Mouse (Mus musculus): Measurements from ENCODE around the gene Suv39h2. TPM values are rescaled to one million over a fixed set of nuclear protein-coding genes. Genes with fewer than 3 reads are reported as not detected.

The Suv39h2 gene
- polyA plus RNA-seq, 1 experiment from 2014 or later, result 28.8 TPM

DNA sequence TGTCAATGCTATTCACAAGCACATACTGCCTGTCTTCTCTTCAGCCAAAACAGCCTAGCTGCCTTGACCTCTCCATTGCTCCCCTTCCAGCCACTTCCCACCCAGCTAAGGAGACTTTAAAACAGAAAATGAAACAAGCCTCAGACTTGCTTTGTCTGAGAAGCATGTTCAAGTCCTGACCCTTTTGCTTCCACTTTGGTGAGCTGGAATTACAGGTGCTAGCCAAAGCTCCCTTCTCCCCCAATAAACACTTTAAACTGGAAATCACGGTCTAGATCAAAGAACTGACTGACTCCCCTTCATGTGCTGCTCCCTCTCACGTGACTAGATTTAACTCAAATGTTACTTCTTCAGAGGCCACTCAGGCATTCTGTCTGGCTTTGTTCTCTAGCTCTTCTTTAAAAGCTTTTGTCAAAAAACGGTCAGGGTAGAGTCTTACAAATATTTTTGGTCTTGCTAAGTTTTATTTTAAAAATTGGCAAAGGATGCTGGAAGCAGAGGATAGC is 968 bp upstream of the Suv39h2 start:
- 41% methylated on average over 3 of the region's 3 CpGs for WGBS
- Histone ChIP-seq H3K27me3 (ENCODE audit: control insufficient read depth, insufficient read depth, low read length) (no peaks in the 10 kb centered on the region), H3K9me3 (ENCODE audit: control insufficient read depth, low read length) (no peaks in the 10 kb centered on the region), H3K4me3 (ENCODE audit: low read length) (peak overlapping the region; percentile 95; the same call in 1 of the 2 replicates), H3K36me3 (ENCODE audit: control insufficient read depth, insufficient read depth, low read length) (no peaks in the 10 kb centered on the region), H3K4me2 (replicated peaks; ENCODE audit: low read depth, low read length) (peak overlapping the region; percentile 68), H3K9ac (ENCODE audit: low read depth, low read length) (no peak overlapping the region), H3K27ac (ENCODE audit: low read depth, low read length) (no peak overlapping the region), H3K4me1 (ENCODE audit: control insufficient read depth, insufficient read depth, low read length) (0 out of 2 replicates have a peak, but pooled peaks cover 3% of the 10 kb centered on the region)
- ATAC-seq (ENCODE audit: low FRiP score, low TSS enrichment), result no peak

DNA sequence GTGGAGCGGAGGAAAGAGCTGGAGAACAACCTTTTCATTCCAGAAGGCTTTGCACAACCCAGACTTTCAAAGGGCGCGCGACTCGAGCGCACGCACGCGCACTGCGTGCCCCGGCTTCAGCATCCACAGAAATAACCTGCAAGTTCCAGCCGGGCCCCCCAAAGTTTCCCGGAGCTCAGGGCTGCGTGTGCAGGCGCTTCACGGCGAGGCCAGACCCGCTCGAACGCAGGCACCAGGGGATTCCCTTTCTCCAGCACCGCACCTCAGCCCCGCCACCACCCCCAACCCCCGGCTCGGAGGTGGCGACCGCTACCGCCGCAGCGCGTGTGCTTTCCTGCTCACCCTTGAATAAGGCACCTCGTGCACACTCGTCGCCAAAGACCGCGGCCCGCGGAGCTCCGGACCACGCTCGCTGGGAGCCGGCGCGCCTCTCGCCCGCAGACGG is 448 bp downstream of the Suv39h2 start:
- H3K4me2 ChIP-seq (replicated peaks; ENCODE audit: low read depth, low read length), result peak overlapping the region; percentile 68
- H3K27me3 ChIP-seq (ENCODE audit: control insufficient read depth, insufficient read depth, low read length), result no peaks in the 10 kb centered on the region
- 1% methylated on average over 46 of the region's 46 CpGs for WGBS
- peaks cover 8% of the 10 kb centered on the region for H3K36me3 ChIP-seq (ENCODE audit: control insufficient read depth, insufficient read depth, low read length)
- peak overlapping the region; percentile 95 for H3K4me3 ChIP-seq (ENCODE audit: low read length)
- H3K9ac ChIP-seq (ENCODE audit: low read depth, low read length), result peak overlapping the region; percentile 85
- ATAC-seq (ENCODE audit: low FRiP score, low TSS enrichment), result peak; percentile 84
- H3K27ac ChIP-seq (ENCODE audit: low read depth, low read length), result peak overlapping the region; percentile 95
- H3K9me3 ChIP-seq (ENCODE audit: control insufficient read depth, low read length), result no peaks in the 10 kb centered on the region
- H3K4me1 ChIP-seq (ENCODE audit: control insufficient read depth, insufficient read depth, low read length), result 0 out of 2 replicates have a peak, but pooled peaks cover 3% of the 10 kb centered on the region

DNA sequence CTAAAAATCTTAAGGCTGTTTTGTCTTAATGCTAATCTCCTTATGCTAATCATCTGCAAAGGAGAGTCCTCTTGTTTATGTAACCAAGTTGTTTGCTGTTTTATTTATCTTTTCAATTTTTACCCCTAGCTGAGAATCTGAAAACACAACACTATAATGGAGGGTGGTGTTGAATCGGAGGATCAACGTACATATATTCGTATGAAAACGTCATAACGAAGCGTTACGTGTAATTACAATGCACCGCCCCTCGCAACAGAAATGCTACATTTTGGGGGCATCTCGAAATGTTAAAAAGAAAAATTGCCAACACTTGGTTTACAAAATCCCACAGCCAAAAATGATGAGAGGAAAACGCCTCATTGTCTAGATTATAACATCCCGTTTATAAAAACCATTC is 940 bp downstream of the Suv39h2 start:
- Histone ChIP-seq H3K9ac (ENCODE audit: low read depth, low read length) (peak overlapping the region; percentile 85), H3K9me3 (ENCODE audit: control insufficient read depth, low read length) (no peaks in the 10 kb centered on the region), H3K4me1 (ENCODE audit: control insufficient read depth, insufficient read depth, low read length) (0 out of 2 replicates have a peak, but pooled peaks cover 3% of the 10 kb centered on the region), H3K4me2 (replicated peaks; ENCODE audit: low read depth, low read length) (peak overlapping the region; percentile 68), H3K4me3 (ENCODE audit: low read length) (peak overlapping the region; percentile 95), H3K27ac (ENCODE audit: low read depth, low read length) (peak overlapping the region; percentile 95), H3K27me3 (ENCODE audit: control insufficient read depth, insufficient read depth, low read length) (no peaks in the 10 kb centered on the region), H3K36me3 (ENCODE audit: control insufficient read depth, insufficient read depth, low read length) (peaks cover 8% of the 10 kb centered on the region)
- WGBS, result 0% methylated on average over 12 of the region's 12 CpGs
- no peak for ATAC-seq (ENCODE audit: low FRiP score, low TSS enrichment)

DNA sequence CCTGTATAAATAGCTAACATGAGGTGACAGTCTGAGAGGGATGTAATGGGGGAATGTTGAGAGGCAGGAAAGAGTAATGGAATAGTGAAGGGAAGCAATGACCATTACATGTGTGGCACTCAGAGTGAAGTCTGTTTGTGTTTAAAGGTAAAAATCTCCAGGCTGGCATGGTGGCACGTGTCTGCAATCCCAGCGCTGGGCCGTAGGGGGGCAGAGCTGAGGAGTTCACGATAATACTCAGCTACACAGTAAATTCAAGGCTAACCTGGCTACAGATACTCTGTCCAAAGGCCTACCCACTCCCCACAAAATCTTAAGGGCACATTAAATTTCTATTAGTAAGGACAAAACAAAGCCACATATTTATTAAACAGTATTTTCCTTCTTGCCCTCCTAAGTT is 18.2 kb downstream of the Suv39h2 start:
- Histone ChIP-seq H3K27me3 (ENCODE audit: control insufficient read depth, insufficient read depth, low read length) (no peaks in the 10 kb centered on the region), H3K9ac (ENCODE audit: low read depth, low read length) (no peak overlapping the region), H3K36me3 (ENCODE audit: control insufficient read depth, insufficient read depth, low read length) (peaks cover 62% of the 10 kb centered on the region), H3K4me3 (ENCODE audit: low read length) (no peak overlapping the region), H3K4me1 (ENCODE audit: control insufficient read depth, insufficient read depth, low read length) (no peaks in the 10 kb centered on the region), H3K9me3 (ENCODE audit: control insufficient read depth, low read length) (no peaks in the 10 kb centered on the region), H3K27ac (ENCODE audit: low read depth, low read length) (no peak overlapping the region), H3K4me2 (replicated peaks; ENCODE audit: low read depth, low read length) (no peak overlapping the region)
- 86% methylated on average over 4 of the region's 4 CpGs for WGBS
- no peak for ATAC-seq (ENCODE audit: low FRiP score, low TSS enrichment)

DNA sequence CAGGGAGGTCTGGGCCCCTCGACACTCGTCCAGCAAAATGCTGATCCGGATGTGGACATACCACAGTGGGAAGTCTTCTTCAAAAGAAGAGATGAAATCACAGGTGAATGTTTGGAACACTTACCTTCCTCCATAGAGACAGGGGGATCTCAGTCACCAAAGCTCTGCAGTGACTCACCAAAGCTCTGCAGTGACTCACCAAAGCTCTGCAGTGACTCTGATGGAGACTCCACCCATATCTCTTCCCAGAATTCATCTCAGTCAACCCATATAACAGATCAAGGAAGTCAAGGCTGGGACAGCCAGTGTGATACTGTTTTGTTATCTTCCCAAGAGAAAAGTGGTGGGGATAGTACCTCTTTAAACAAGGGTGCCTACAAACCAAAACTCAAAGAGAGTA is 21.7 kb downstream of the Suv39h2 start:
- no peak overlapping the region for H3K4me3 ChIP-seq (ENCODE audit: low read length)
- H3K4me2 ChIP-seq (replicated peaks; ENCODE audit: low read depth, low read length), result no peak overlapping the region
- H3K9ac ChIP-seq (ENCODE audit: low read depth, low read length), result no peak overlapping the region
- no peaks in the 10 kb centered on the region for H3K27me3 ChIP-seq (ENCODE audit: control insufficient read depth, insufficient read depth, low read length)
- no peaks in the 10 kb centered on the region for H3K9me3 ChIP-seq (ENCODE audit: control insufficient read depth, low read length)
- 88% methylated on average over 3 of the region's 3 CpGs for WGBS
- H3K36me3 ChIP-seq (ENCODE audit: control insufficient read depth, insufficient read depth, low read length), result peaks cover 45% of the 10 kb centered on the region
- no peaks in the 10 kb centered on the region for H3K4me1 ChIP-seq (ENCODE audit: control insufficient read depth, insufficient read depth, low read length)
- ATAC-seq (ENCODE audit: low FRiP score, low TSS enrichment), result no peak
- H3K27ac ChIP-seq (ENCODE audit: low read depth, low read length), result no peak overlapping the region

DNA sequence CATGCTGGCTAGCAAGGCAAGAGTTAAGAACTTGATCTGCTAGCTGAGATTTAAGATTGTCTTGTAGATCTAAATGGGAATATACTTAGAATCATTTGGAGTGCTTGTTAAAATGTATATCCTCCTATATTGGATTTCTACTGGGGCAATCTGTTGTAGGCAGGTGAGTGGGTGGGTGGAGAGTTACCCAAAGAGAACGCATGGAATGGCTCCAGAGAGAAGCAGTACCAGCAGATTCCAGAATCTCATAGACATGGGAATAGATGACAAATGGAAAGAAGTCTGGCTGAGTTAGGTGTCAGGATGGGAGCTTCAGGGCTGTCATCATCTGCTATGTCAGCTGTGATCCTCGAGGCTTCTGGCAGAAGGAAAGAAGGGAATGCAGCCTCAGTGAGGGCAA is 25.4 kb downstream of the Suv39h2 start:
- Histone ChIP-seq H3K9ac (ENCODE audit: low read depth, low read length) (no peak overlapping the region), H3K36me3 (ENCODE audit: control insufficient read depth, insufficient read depth, low read length) (peaks cover 17% of the 10 kb centered on the region), H3K27ac (ENCODE audit: low read depth, low read length) (no peak overlapping the region), H3K9me3 (ENCODE audit: control insufficient read depth, low read length) (no peaks in the 10 kb centered on the region), H3K4me2 (replicated peaks; ENCODE audit: low read depth, low read length) (no peak overlapping the region), H3K4me3 (ENCODE audit: low read length) (no peak overlapping the region), H3K4me1 (ENCODE audit: control insufficient read depth, insufficient read depth, low read length) (no peaks in the 10 kb centered on the region), H3K27me3 (ENCODE audit: control insufficient read depth, insufficient read depth, low read length) (no peaks in the 10 kb centered on the region)
- no peak for ATAC-seq (ENCODE audit: low FRiP score, low TSS enrichment)
- WGBS, result 78% methylated on average over 2 of the region's 2 CpGs

DNA sequence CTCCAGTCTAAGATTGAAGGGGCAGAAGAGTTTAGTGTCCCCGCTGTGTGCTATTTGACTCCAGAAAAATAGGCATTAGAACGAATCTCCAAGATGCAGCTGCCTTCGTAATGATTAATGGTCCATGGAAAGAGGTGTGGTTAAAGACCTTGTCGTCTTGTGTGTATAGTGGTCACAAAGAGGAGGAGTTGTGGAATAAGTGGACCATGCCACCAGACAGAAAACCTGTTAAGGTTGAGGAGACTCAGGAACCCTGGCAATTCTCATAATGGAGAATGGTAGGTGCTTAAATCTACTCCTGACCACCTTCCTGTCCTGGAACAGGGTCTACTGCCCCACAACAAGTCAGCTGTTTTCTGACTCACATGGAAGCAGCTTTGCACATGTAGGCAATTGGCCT is 28.8 kb downstream of the Suv39h2 start:
- 41% methylated on average over 4 of the region's 4 CpGs for WGBS
- Histone ChIP-seq H3K9ac (ENCODE audit: low read depth, low read length) (no peak overlapping the region), H3K4me3 (ENCODE audit: low read length) (no peak overlapping the region), H3K27ac (ENCODE audit: low read depth, low read length) (no peak overlapping the region), H3K27me3 (ENCODE audit: control insufficient read depth, insufficient read depth, low read length) (no peaks in the 10 kb centered on the region), H3K4me1 (ENCODE audit: control insufficient read depth, insufficient read depth, low read length) (no peaks in the 10 kb centered on the region), H3K9me3 (ENCODE audit: control insufficient read depth, low read length) (no peaks in the 10 kb centered on the region), H3K36me3 (ENCODE audit: control insufficient read depth, insufficient read depth, low read length) (no peaks in the 10 kb centered on the region; the same call in 1 of the 2 replicates), H3K4me2 (replicated peaks; ENCODE audit: low read depth, low read length) (no peak overlapping the region)
- ATAC-seq (ENCODE audit: low FRiP score, low TSS enrichment), result peak; percentile 70; the same call in 1 of the 2 replicates

DNA sequence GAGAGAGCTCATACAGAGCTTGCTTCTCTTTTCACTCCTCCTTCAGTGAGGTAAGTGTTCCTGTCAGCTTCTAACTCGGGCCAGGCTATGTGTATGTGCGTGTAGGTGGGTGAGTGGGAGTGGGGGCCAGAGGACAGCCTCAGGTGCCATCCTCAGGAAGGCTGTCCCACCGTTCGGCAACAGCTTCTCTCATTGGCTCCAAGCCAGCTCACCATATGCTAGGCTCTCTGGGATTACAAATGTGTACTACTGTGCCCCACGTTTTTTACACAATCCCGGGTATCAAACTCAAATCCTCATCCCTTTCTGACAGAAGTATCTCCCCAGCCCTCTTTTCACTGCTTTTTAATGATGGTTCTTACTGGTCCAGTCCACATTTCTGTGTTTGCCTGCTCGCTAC is 30.6 kb downstream of the Suv39h2 start:
- H3K9ac ChIP-seq (ENCODE audit: low read depth, low read length), result no peak overlapping the region
- H3K27me3 ChIP-seq (ENCODE audit: control insufficient read depth, insufficient read depth, low read length), result no peaks in the 10 kb centered on the region
- H3K4me3 ChIP-seq (ENCODE audit: low read length), result no peak overlapping the region
- no peak for ATAC-seq (ENCODE audit: low FRiP score, low TSS enrichment)
- no peaks in the 10 kb centered on the region; the same call in 1 of the 2 replicates for H3K36me3 ChIP-seq (ENCODE audit: control insufficient read depth, insufficient read depth, low read length)
- H3K4me1 ChIP-seq (ENCODE audit: control insufficient read depth, insufficient read depth, low read length), result no peaks in the 10 kb centered on the region
- H3K27ac ChIP-seq (ENCODE audit: low read depth, low read length), result no peak overlapping the region
- H3K9me3 ChIP-seq (ENCODE audit: control insufficient read depth, low read length), result no peaks in the 10 kb centered on the region
- no peak overlapping the region for H3K4me2 ChIP-seq (replicated peaks; ENCODE audit: low read depth, low read length)
- WGBS, result 79% methylated on average over 7 of the region's 7 CpGs

DNA sequence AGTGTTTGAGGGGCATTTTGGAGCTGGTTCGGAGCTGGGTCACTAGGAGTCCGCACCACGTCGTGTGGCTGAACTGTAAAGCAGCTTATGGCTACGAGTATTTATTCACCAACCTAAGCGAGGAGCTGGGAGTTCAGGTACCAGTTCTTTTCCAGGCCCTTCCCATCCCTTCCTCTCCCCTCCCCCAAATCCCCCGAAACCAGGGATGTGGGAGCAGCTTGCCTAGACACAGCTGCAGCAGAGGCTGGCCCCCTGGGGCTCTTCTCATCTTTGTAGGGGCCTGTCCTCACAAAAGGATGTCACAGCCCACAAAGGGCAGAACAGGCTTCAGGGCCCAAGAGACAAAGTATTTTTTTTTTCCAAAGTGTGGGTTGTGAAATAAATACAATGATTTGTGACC is 36.9 kb downstream of the Suv39h2 start:
- Histone ChIP-seq H3K4me3 (ENCODE audit: low read length) (no peak overlapping the region), H3K36me3 (ENCODE audit: control insufficient read depth, insufficient read depth, low read length) (0 out of 2 replicates have a peak, but pooled peaks cover 3% of the 10 kb centered on the region), H3K4me2 (replicated peaks; ENCODE audit: low read depth, low read length) (no peak overlapping the region), H3K4me1 (ENCODE audit: control insufficient read depth, insufficient read depth, low read length) (no peaks in the 10 kb centered on the region), H3K27ac (ENCODE audit: low read depth, low read length) (no peak overlapping the region), H3K27me3 (ENCODE audit: control insufficient read depth, insufficient read depth, low read length) (no peaks in the 10 kb centered on the region), H3K9ac (ENCODE audit: low read depth, low read length) (no peak overlapping the region), H3K9me3 (ENCODE audit: control insufficient read depth, low read length) (no peaks in the 10 kb centered on the region)
- WGBS, result 76% methylated on average over 7 of the region's 7 CpGs
- no peak for ATAC-seq (ENCODE audit: low FRiP score, low TSS enrichment)

Measured in kidney, embryonic 14.5 days (tissue).